Mouse (Mus musculus) heart, postnatal 0 days (tissue): ENCODE results near the gene Nipal3. TPM values are rescaled to one million over a fixed set of nuclear protein-coding genes. Genes with fewer than 3 reads are reported as not detected.
A peak's percentile ranks its signal among the peaks of the same experiment; 100 is the strongest.

ENCODE experiments used
- ATAC-seq: fragments of 200-750 bp; cut with Nextera tagmentation; 2 replicates; pipeline ENCODE4 v1.8.0; 2017; ENCODE audit warnings: low read depth, moderate number of reproducible peaks, moderate library complexity; ENCODE audit not compliant: insufficient read depth
- DNase-seq: peaks from one replicate; pipeline ENCODE4 v3.0.0-alpha.2; 2016; ENCODE audit warnings: low spot score
- H3K27ac ChIP-seq: fragments of 300-500 bp; sonication (generic); 2 replicates; pipeline ENCODE4 v1.5.1; 2014; ENCODE audit warnings: low read depth, mild to moderate bottlenecking
- H3K27me3 ChIP-seq: fragments of 300-500 bp; sonication (generic); 2 replicates; pipeline ENCODE4 v1.6.1; 2014; ENCODE audit warnings: low read length, mixed read lengths; ENCODE audit not compliant: control insufficient read depth, insufficient read depth
- H3K36me3 ChIP-seq: fragments of 300-500 bp; sonication (generic); replicated peaks from 2 replicates; pipeline ENCODE4 v1.6.1; 2014; ENCODE audit warnings: low read length, mixed read lengths; ENCODE audit not compliant: control insufficient read depth, insufficient read depth
- H3K4me1 ChIP-seq: fragments of 300-500 bp; sonication (generic); 2 replicates; pipeline ENCODE4 v1.6.1; 2014; ENCODE audit warnings: antibody characterized with exemption; ENCODE audit not compliant: control insufficient read depth, insufficient read depth
- H3K4me2 ChIP-seq: fragments of 300-500 bp; sonication (generic); 2 replicates; pipeline ENCODE4 v1.6.1; 2014; ENCODE audit warnings: low read depth, mild to moderate bottlenecking, low read length, moderate library complexity
- H3K4me3 ChIP-seq: fragments of 300-500 bp; sonication (generic); 2 replicates; pipeline ENCODE4 v1.5.1; 2014; ENCODE audit warnings: low read depth, low read length
- H3K9ac ChIP-seq: fragments of 300-500 bp; sonication (generic); replicated peaks from 2 replicates; pipeline ENCODE4 v1.6.1; 2014; ENCODE audit warnings: low read depth, low read length, mixed read lengths
- H3K9me3 ChIP-seq: fragments of 300-500 bp; sonication (generic); replicated peaks from 2 replicates; pipeline ENCODE4 v1.6.1; 2016; ENCODE audit warnings: low read length; ENCODE audit not compliant: control insufficient read depth
- CTCF ChIP-seq: IDR thresholded peaks from 2 replicates; pipeline ENCODE4 v1.5.1; 2016; ENCODE audit warnings: antibody characterized with exemption, control low read depth, low read depth
- EP300 ChIP-seq: IDR thresholded peaks from 2 replicates; pipeline ENCODE4 v1.6.1; 2016; ENCODE audit warnings: antibody characterized with exemption, low read depth
- WGBS: fragments of 180-500 bp; shearing (Covaris S2); extraction: QIAGEN DNeasy Blood & Tissue Kit; methylation state at CpG from one replicate; pipeline ENCODE4 v1.1.7; 2014; 5-methylcytosine and 5-hydroxymethylcytosine counted together
- microRNA counts: library from miRNA; unstranded; fragments of <30 nt; microRNA quantifications from one replicate; lab custom pipeline; 2015
- microRNA-seq: library from miRNA; unstranded; fragments of <30 nt; microRNA quantifications from one replicate; pipeline ENCODE4, GENCODE M21; 2016
- polyA plus RNA-seq: library from polyadenylated mRNA; unstranded; fragments of >200 nt; fragmentation: Nextera tagmentation; extraction: Ambion mirVana; gene quantifications from 2 replicates; pipeline ENCODE4 v1.2.1, GENCODE M21; 2015
- total RNA-seq: library from RNA; depleted of rRNA; stranded (reverse); fragments of >200 nt; gene quantifications from 2 replicates; pipeline ENCODE4 v1.2.3, GENCODE M21; 2014; ENCODE audit warnings: low replicate concordance; rRNA removed

Nipal3 gene
- total and polyA plus RNA-seq, 2 experiments from 2014 or later: 4.7 to 28.7 TPM

- ATAC-seq (no peak), DNase-seq (no peak)
- H3K27me3 ChIP-seq: peaks cover 38% of the 10 kb centered on the region
- no peaks in the 10 kb centered on the region for H3K9me3 ChIP-seq
- H3K36me3 ChIP-seq: no peaks in the 10 kb centered on the region
- peak overlapping the region; percentile 62 for H3K4me2 ChIP-seq
- H3K4me1 ChIP-seq: no peaks in the 10 kb centered on the region
- WGBS: 7% methylated on average over 16 of the region's 16 CpGs
- H3K4me3 ChIP-seq: peak overlapping the region; percentile 39
- no peak overlapping the region for H3K27ac ChIP-seq
- TF ChIP-seq EP300 (no peak), CTCF (no peak)
- H3K9ac ChIP-seq: no peak overlapping the region
Observed at GRCm38 (mm10) chr4:135397551-135397950, 97.3 kb downstream of the Nipal3 start.

DNA sequence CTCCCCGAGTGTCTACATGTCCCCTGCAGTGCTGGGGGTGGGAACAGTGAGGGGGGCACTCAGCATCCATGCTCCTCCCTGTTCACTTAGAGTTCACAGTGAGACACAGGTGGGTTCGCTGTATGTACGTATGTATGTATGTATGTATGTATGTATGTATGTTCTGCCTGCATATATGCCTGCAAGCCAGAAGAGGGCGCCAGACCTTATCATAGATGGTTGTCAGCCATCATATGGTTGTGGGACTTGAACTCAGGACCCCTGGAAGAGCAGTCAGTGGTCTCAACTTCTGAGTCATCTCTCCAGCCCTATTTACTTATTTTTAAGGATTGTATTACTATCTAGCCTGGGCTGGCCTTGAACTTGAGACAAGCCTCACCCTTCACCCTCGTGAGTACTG, 98.5 kb downstream of the Nipal3 start:
- peaks cover 38% of the 10 kb centered on the region for H3K27me3 ChIP-seq
- TF ChIP-seq CTCF (no peak), EP300 (no peak)
- no peaks in the 10 kb centered on the region for H3K36me3 ChIP-seq
- no peak overlapping the region for H3K4me3 ChIP-seq
- H3K9me3 ChIP-seq: no peaks in the 10 kb centered on the region
- WGBS: 82% methylated on average over 5 of the region's 5 CpGs
- H3K27ac ChIP-seq: no peak overlapping the region
- H3K4me2 ChIP-seq: no peak overlapping the region
- DNase-seq (no peak), ATAC-seq (no peak)
- no peaks in the 10 kb centered on the region for H3K4me1 ChIP-seq
- no peak overlapping the region for H3K9ac ChIP-seq

MicroRNAs within 50 kb of the gene (microRNA counts, 519-probe panel; counts per million panel counts)
- microRNA mmu-miR-700 (lab: Ali Mortazavi, UCI): 1,491 counts per million, percentile 13 among the panel's probes with 10 or more counts

Small RNA genes lying within 50 kb of the gene (microRNA-seq; reads per million reads assigned to microRNA genes)
- gene Gm25317: not detected
- gene Mir700: 195 reads per million, percentile 64 among the genes with 10 or more reads in this experiment

Other genes with a start within 250 kb of the Nipal3 start
- gene Clic4, start 222.2 kb downstream of the Nipal3 start, total RNA-seq: 239 and 307 TPM in 2 replicates
- 213 and 235 TPM in 2 replicates for gene Clic4, start 222.2 kb downstream of the Nipal3 start, polyA plus RNA-seq
- 18.6 and 22.6 TPM in 2 replicates for gene Srrm1, start 141.7 kb downstream of the Nipal3 start, total RNA-seq
- gene Srrm1, start 141.7 kb downstream of the Nipal3 start, polyA plus RNA-seq: 85.0 and 99.6 TPM in 2 replicates
- 0.15 TPM in 1 of 2 replicates, not detected in the other for gene Ncmap, start 96.8 kb downstream of the Nipal3 start, total RNA-seq
- gene Ncmap, start 96.8 kb downstream of the Nipal3 start, polyA plus RNA-seq: 0.14 and 0.16 TPM in 2 replicates
- gene Rcan3, start 61.2 kb downstream of the Nipal3 start, total RNA-seq: 10.4 and 13.7 TPM in 2 replicates
- 7.1 and 7.7 TPM in 2 replicates for gene Rcan3, start 61.2 kb downstream of the Nipal3 start, polyA plus RNA-seq
- not detected in 2 replicates for gene Stpg1, start 248 bp downstream of the Nipal3 start, total RNA-seq
- gene Stpg1, start 248 bp downstream of the Nipal3 start, polyA plus RNA-seq: 0.18 and 0.37 TPM in 2 replicates
- gene Grhl3, start 78.6 kb upstream of the Nipal3 start, total RNA-seq: 1.8 and 1.9 TPM in 2 replicates
- gene Grhl3, start 78.6 kb upstream of the Nipal3 start, polyA plus RNA-seq: 1.4 and 1.9 TPM in 2 replicates
- 1.9 and 2.4 TPM in 2 replicates for gene Ifnlr1, start 191.2 kb upstream of the Nipal3 start, total RNA-seq
- gene Ifnlr1, start 191.2 kb upstream of the Nipal3 start, polyA plus RNA-seq: 0.77 and 1.0 TPM in 2 replicates
- gene Il22ra1, start 233.1 kb upstream of the Nipal3 start, total RNA-seq: not detected in 2 replicates
- gene Il22ra1, start 233.1 kb upstream of the Nipal3 start, polyA plus RNA-seq: not detected in 2 replicates